Mouse (Mus musculus): ENCODE results near the gene Pdhx.

- no peak for TF ChIP-seq POLR2A (IDR thresholded peaks at IDR 0.05; ENCODE audit: low read depth, low read length)
- TF ChIP-seq CTCF (IDR thresholded peaks at IDR 0.05; ENCODE audit: borderline replicate concordance, insufficient read depth, low read length), result no peak
These were observed 28.0 kb downstream of the Pdhx start for GRCm38 (mm10) chr2:103045286-103045685.
